In genomic region chrX:136708782-136709181, GRCm38 (mm10) we compare ENCODE assay signal across 7 mouse cellular contexts. TPM values are rescaled to one million over a fixed set of nuclear protein-coding genes. Genes with fewer than 3 reads are reported as not detected.
DNase-seq lines count a peak whose midpoint lies in the region; ATAC-seq and TF ChIP-seq lines count a peak whose summit lies in the region.

No protein-coding gene starts in this region.

- peak; percentile 5 for DNase-seq in lung, adult 2 months
- no peak for DNase-seq in lung, postnatal 25 days (ENCODE audit: low spot score)
- peak; percentile 21 for DNase-seq in forebrain, embryonic 10.5 days (ENCODE audit: extremely low spot score, low spot score)
- DNase-seq in kidney, postnatal 10 days: peak; percentile 9
- peak; percentile 5 for DNase-seq in midbrain, postnatal 0 days (ENCODE audit: low spot score)
- no peak for DNase-seq in left cerebral cortex, adult 9 months (ENCODE audit: low spot score in 2 of 2)

- ATAC-seq in midbrain, postnatal 0 days (ENCODE audit: low FRiP score): no peak
- no peak for ATAC-seq in CD4-positive, CD25-positive, alpha-beta regulatory T cell, adult 4 months

- no peaks in the 10 kb centered on the region for H3K36me3 ChIP-seq in forebrain, embryonic 10.5 days (replicated peaks)
- H3K36me3 ChIP-seq in midbrain, postnatal 0 days (ENCODE audit: insufficient read depth, low read length): no peaks in the 10 kb centered on the region

- 40% methylated on average over 14 of the region's 14 CpGs for WGBS in lung, adult 2 months
- WGBS in forebrain, embryonic 10.5 days: 23% methylated on average over 14 of the region's 14 CpGs
- WGBS in midbrain, postnatal 0 days: 26% methylated on average over 14 of the region's 14 CpGs

- TF ChIP-seq POLR2A in lung, adult 2 months (IDR thresholded peaks at IDR 0.05; ENCODE audit: borderline replicate concordance, extremely low read depth, low read depth, low read length): no peak

- H3K4me3 ChIP-seq in lung, adult 2 months (replicated peaks; ENCODE audit: extremely low read depth, low read depth, low read length): peak overlapping the region; percentile 75
- peak overlapping the region; percentile 60 for H3K4me3 ChIP-seq in forebrain, embryonic 10.5 days
- peak overlapping the region; percentile 39 for H3K4me3 ChIP-seq in midbrain, postnatal 0 days (ENCODE audit: low read depth, low read length)

- H3K9me3 ChIP-seq in forebrain, embryonic 10.5 days: no peaks in the 10 kb centered on the region
- no peaks in the 10 kb centered on the region for H3K9me3 ChIP-seq in midbrain, postnatal 0 days (ENCODE audit: low read length)

- TF ChIP-seq CTCF in lung, adult 2 months (IDR thresholded peaks at IDR 0.05; ENCODE audit: insufficient read depth, low read length): no peak
- TF ChIP-seq CTCF in midbrain, postnatal 0 days (IDR thresholded peaks at IDR 0.05): no peak

- peak overlapping the region; percentile 90 for H3K27ac ChIP-seq in forebrain, embryonic 10.5 days
- peak overlapping the region; percentile 94 for H3K27ac ChIP-seq in midbrain, postnatal 0 days (ENCODE audit: low read depth, low read length)

- H3K27me3 ChIP-seq in forebrain, embryonic 10.5 days (ENCODE audit: poor library complexity, severe bottlenecking): peaks cover 50% of the 10 kb centered on the region
- H3K27me3 ChIP-seq in midbrain, postnatal 0 days (ENCODE audit: insufficient read depth, low read length): no peaks in the 10 kb centered on the region

- peak overlapping the region; percentile 56 for H3K4me2 ChIP-seq in midbrain, postnatal 0 days (ENCODE audit: low read depth, low read length, poor library complexity, severe bottlenecking)

- peak overlapping the region; percentile 66 for H3K9ac ChIP-seq in midbrain, postnatal 0 days (replicated peaks; ENCODE audit: low read length, poor library complexity, severe bottlenecking)

- H3K4me1 ChIP-seq in lung, adult 2 months (ENCODE audit: control insufficient read depth, insufficient read depth, low read length): peaks cover 3% of the 10 kb centered on the region; the same call in 1 of the 2 replicates
- H3K4me1 ChIP-seq in forebrain, embryonic 10.5 days: peaks cover 10% of the 10 kb centered on the region
- H3K4me1 ChIP-seq in midbrain, postnatal 0 days (ENCODE audit: insufficient read depth, low read length): no peaks in the 10 kb centered on the region

RNA-seq across cellular contexts. Expression of gene Tceal1, which starts 1.0 kb away (rescaled TPM):
- 1.0 and 2.2 TPM in 2 replicates for polyA plus RNA-seq in lung, adult 2 months (2012; rRNA removed)
- 7.0 and 7.7 TPM in 2 replicates for polyA plus RNA-seq in forebrain, embryonic 10.5 days (2016; fragmentation: Nextera tagmentation; extraction: Ambion mirVana)
- 21.2 and 23.2 TPM in 2 replicates for total RNA-seq in midbrain, postnatal 0 days (2014; rRNA removed)
- 24.0 and 28.0 TPM in 2 replicates for polyA plus RNA-seq in midbrain, postnatal 0 days (2015; fragmentation: Nextera tagmentation; extraction: Ambion mirVana)
- not detected for polyA plus RNA-seq in CD4-positive, CD25-positive, alpha-beta regulatory T cell, adult 4 months (2017; shearing (Covaris generic))

RNA-seq across cellular contexts. Expression of gene Morf4l2, which starts 34.7 kb away (rescaled TPM):
- 24.2 and 43.0 TPM in 2 replicates for polyA plus RNA-seq in lung, adult 2 months (2012; rRNA removed)
- 557 and 569 TPM in 2 replicates for polyA plus RNA-seq in forebrain, embryonic 10.5 days (2016; fragmentation: Nextera tagmentation; extraction: Ambion mirVana)
- 355 and 449 TPM in 2 replicates for total RNA-seq in midbrain, postnatal 0 days (2014; rRNA removed)
- 603 and 621 TPM in 2 replicates for polyA plus RNA-seq in midbrain, postnatal 0 days (2015; fragmentation: Nextera tagmentation; extraction: Ambion mirVana)
- polyA plus RNA-seq in CD4-positive, CD25-positive, alpha-beta regulatory T cell, adult 4 months (2017; shearing (Covaris generic)): 10 to 100 TPM; 77.2 to 78.0 TPM

Comparison
In these comparisons a context has a peak if more than half of its experiments do, and no peak if none do; other contexts are left out.
1. DNase-seq: peak in lung, adult 2 months (single experiment), forebrain, embryonic 10.5 days (single experiment), kidney, postnatal 10 days (single experiment) and midbrain, postnatal 0 days (single experiment); none in lung, postnatal 25 days (single experiment) and left cerebral cortex, adult 9 months (0 of 2).
2. Peak in every context shown above with its lines, with median percentiles within 50 percentile points of each other: H3K4me3 ChIP-seq.